Mouse (Mus musculus) myocyte (in vitro differentiated cells): ENCODE results near the gene Zfhx3.

Source experiments
- CEBPB ChIP-seq: IDR thresholded peaks from 2 replicates; pipeline ENCODE4 v1.6.1; 2011; ENCODE audit warnings: mild to moderate bottlenecking, moderate library complexity; ENCODE audit not compliant: poor library complexity, insufficient read depth, severe bottlenecking
- E2F4 ChIP-seq: IDR thresholded peaks from one replicate; pipeline ENCODE4 v1.6.1; 2011; ENCODE audit warnings: mild to moderate bottlenecking, control low read depth, moderate library complexity; ENCODE audit not compliant: insufficient read depth
- MAX ChIP-seq: IDR thresholded peaks from one replicate; pipeline ENCODE4 v1.6.1; 2011; ENCODE audit warnings: low read depth, mild to moderate bottlenecking, control low read depth
- MYOD1 ChIP-seq, 3 experiments: IDR thresholded peaks; one replicate each; pipeline ENCODE4 v1.6.1; 2011; ENCODE audit warnings: control low read depth in 2 of 3, low read depth in 2 of 3, mild to moderate bottlenecking in 2 of 3, moderate library complexity in 1 of 3; ENCODE audit not compliant: insufficient read length in 2 of 3, control insufficient read depth in 1 of 3
- MYOG ChIP-seq, 3 experiments: IDR thresholded peaks; one replicate each; pipeline ENCODE4 v1.6.1; 2011; ENCODE audit warnings: control low read depth in 2 of 3, low read depth in 2 of 3, mild to moderate bottlenecking in 2 of 3; ENCODE audit not compliant: insufficient read length in 2 of 3, control insufficient read depth in 1 of 3, insufficient read depth in 1 of 3
- POLR2A ChIP-seq: IDR thresholded peaks from one replicate; pipeline ENCODE4 v1.6.1; 2011; ENCODE audit warnings: low read depth, mild to moderate bottlenecking, control low read depth, moderate library complexity; ENCODE audit not compliant: insufficient read length
- POLR2AphosphoS2 ChIP-seq: IDR thresholded peaks from one replicate; pipeline ENCODE4 v1.6.1; 2011; ENCODE audit warnings: low read depth, control low read depth; ENCODE audit not compliant: insufficient read length
- REST ChIP-seq: IDR thresholded peaks from one replicate; pipeline ENCODE4 v1.6.1; 2011; ENCODE audit warnings: mild to moderate bottlenecking, control low read depth, moderate library complexity; ENCODE audit not compliant: insufficient read depth, insufficient read length
- SRF ChIP-seq: IDR thresholded peaks from one replicate; pipeline ENCODE4 v1.6.1; 2011; ENCODE audit warnings: low read depth; ENCODE audit not compliant: control insufficient read depth, insufficient read length
- TCF12 ChIP-seq: IDR thresholded peaks from one replicate; pipeline ENCODE4 v1.6.1; 2011; ENCODE audit warnings: mild to moderate bottlenecking, control low read depth; ENCODE audit not compliant: poor library complexity, insufficient read depth, severe bottlenecking
- TCF3 ChIP-seq: IDR thresholded peaks from one replicate; pipeline ENCODE4 v1.6.1; 2011; ENCODE audit warnings: low read depth, control low read depth; ENCODE audit not compliant: insufficient read length
- USF1 ChIP-seq: IDR thresholded peaks from one replicate; pipeline ENCODE4 v1.6.1; 2011; ENCODE audit warnings: low read depth, mild to moderate bottlenecking, control low read depth, moderate library complexity

DNA sequence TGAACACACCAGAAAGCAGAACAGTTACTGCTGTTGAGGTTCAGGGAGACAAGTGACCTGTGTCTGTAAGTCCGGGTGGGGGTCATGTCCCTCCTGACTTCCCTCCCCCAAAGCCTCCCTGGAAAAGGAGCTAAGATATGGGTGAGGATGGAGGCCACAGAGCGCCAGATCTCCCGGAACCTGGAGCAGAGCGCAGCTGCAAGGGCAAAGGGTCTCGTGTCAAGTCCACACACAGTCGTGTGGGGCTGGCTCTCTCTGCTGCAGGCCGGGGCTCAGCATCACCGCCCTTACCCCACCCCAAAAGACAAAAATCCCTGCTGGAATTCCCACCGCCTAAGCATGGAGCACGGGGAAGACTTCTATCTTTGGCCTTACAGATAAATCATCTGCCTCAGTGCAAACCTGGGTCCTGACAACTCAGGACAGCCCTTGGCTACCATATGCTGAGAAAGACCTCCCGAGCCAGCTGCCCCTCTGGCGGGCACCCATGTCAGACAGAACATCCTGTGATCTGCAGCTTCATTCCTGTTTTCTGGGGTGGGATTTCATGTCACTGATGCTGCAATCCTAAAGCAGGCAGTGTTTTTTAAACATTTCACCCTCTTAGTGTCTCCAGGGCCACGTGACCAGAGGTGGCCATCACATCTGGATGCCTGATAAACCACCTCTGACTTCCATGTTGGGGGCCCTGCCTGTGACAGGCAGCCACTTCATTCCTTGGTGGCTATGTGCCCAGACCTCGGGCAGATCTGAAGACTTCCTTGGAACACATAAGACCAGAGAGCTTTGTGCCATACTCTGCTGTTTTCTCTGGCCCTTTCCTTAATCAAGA lies 926.0 kb downstream of the Zfhx3 start:
- TF ChIP-seq E2F4 (no peak), POLR2A (no peak), MYOG (IDR thresholded peaks at IDR 0.05; ENCODE audit: control insufficient read depth in 1 of 3, insufficient read depth in 1 of 3, insufficient read length in 2 of 3, low read depth in 2 of 3) (no peak), REST (no peak), TCF12 (no peak), MYOD1 (IDR thresholded peaks at IDR 0.05; ENCODE audit: control insufficient read depth in 1 of 3, insufficient read length in 2 of 3, low read depth in 2 of 3) (no peak), POLR2AphosphoS2 (no peak), MAX (no peak), CEBPB (no peak), USF1 (no peak), TCF3 (no peak), SRF (no peak)
